11 mouse cellular contexts compared by ENCODE assay signal in genomic region chr1:160935551-160935950, GRCm38 (mm10). TPM values are rescaled to one million over a fixed set of nuclear protein-coding genes. Genes with fewer than 3 reads are reported as not detected.
DNase-seq lines count a peak whose midpoint lies in the region; ATAC-seq and TF ChIP-seq lines count a peak whose summit lies in the region.
"Had no signal": no experiment of that assay in that cellular context is flagged by ENCODE, and none has a peak within 500 bp of the region (broad histone marks: within the 10 kb centered on the region; RNA-seq: fewer than 3 reads in every experiment).

No protein-coding gene starts in this region.

- no peaks in the 10 kb centered on the region for H3K27me3 ChIP-seq in midbrain, embryonic 14.5 days (ENCODE audit: control insufficient read depth, insufficient read depth, low read length)
- no peaks in the 10 kb centered on the region for H3K27me3 ChIP-seq in midbrain, embryonic 11.5 days (ENCODE audit: control insufficient read depth, insufficient read depth, low read length)
- H3K27me3 ChIP-seq: heart, embryonic 15.5 days; kidney, embryonic 15.5 days; limb, embryonic 12.5 days had no signal

- peaks cover 39% of the 10 kb centered on the region for H3K36me3 ChIP-seq in midbrain, embryonic 14.5 days (ENCODE audit: control insufficient read depth, insufficient read depth, low read length)
- peaks cover 1% of the 10 kb centered on the region; the same call in 1 of the 2 replicates for H3K36me3 ChIP-seq in midbrain, embryonic 11.5 days (ENCODE audit: control insufficient read depth, insufficient read depth, low read length)

- H3K27ac ChIP-seq in midbrain, embryonic 14.5 days (replicated peaks; ENCODE audit: low read depth, low read length): no peak overlapping the region
- H3K27ac ChIP-seq in midbrain, embryonic 11.5 days (ENCODE audit: low read depth, low read length): no peak overlapping the region
- no peak overlapping the region for H3K27ac ChIP-seq in cortical plate, adult 2 months (ENCODE audit: insufficient read depth, low read length)
- H3K27ac ChIP-seq: heart, embryonic 15.5 days; kidney, embryonic 15.5 days; limb, embryonic 12.5 days had no signal

- 94% methylated on average over 6 of the region's 6 CpGs for WGBS in midbrain, embryonic 14.5 days
- WGBS in midbrain, embryonic 11.5 days: 98% methylated on average over 6 of the region's 6 CpGs

- no peak for TF ChIP-seq POLR2A in cortical plate, adult 2 months (IDR thresholded peaks at IDR 0.05; ENCODE audit: extremely low read depth, insufficient read depth, low read length)

- peak; percentile 25; the same call in 1 of the 2 replicates for TF ChIP-seq CTCF in cortical plate, adult 2 months (IDR thresholded peaks at IDR 0.05; ENCODE audit: extremely low read depth, insufficient read depth, low read length)

- H3K4me1 ChIP-seq in midbrain, embryonic 14.5 days (ENCODE audit: control insufficient read depth, insufficient read depth, low read length): no peaks in the 10 kb centered on the region
- H3K4me1 ChIP-seq in midbrain, embryonic 11.5 days (ENCODE audit: control insufficient read depth, insufficient read depth, low read length): no peaks in the 10 kb centered on the region
- no peaks in the 10 kb centered on the region for H3K4me1 ChIP-seq in cortical plate, adult 2 months (ENCODE audit: control insufficient read depth, insufficient read depth, low read length)
- H3K4me1 ChIP-seq: kidney, embryonic 15.5 days; limb, embryonic 12.5 days had no signal

- ATAC-seq in midbrain, embryonic 14.5 days (ENCODE audit: low FRiP score, low TSS enrichment): no peak
- ATAC-seq in midbrain, embryonic 11.5 days (ENCODE audit: low FRiP score): no peak

- peak; percentile 15 for DNase-seq in kidney, adult 9 months
- DNase-seq in kidney, adult 18-20 months: no peak
- peak; percentile 30 for DNase-seq in midbrain, embryonic 14.5 days
- no peak for DNase-seq in midbrain, embryonic 11.5 days (ENCODE audit: low spot score, missing footprints)
- no peak for DNase-seq in embryo, embryonic 10 days (ENCODE audit: low spot score)
- DNase-seq in spleen, postnatal 4 days (ENCODE audit: low spot score in 2 of 2): no peak
- DNase-seq: thymus, adult 18-20 months had no signal

- H3K4me3 ChIP-seq in midbrain, embryonic 14.5 days (replicated peaks; ENCODE audit: low read depth, low read length): no peak overlapping the region
- H3K4me3 ChIP-seq in midbrain, embryonic 11.5 days (ENCODE audit: low read depth, low read length): no peak overlapping the region
- H3K4me3 ChIP-seq in cortical plate, adult 2 months (ENCODE audit: insufficient read depth, low read length): no peak overlapping the region
- H3K4me3 ChIP-seq: heart, embryonic 15.5 days; kidney, embryonic 15.5 days; limb, embryonic 12.5 days had no signal

- H3K9ac ChIP-seq in midbrain, embryonic 14.5 days (replicated peaks; ENCODE audit: low read length): no peak overlapping the region
- no peak overlapping the region for H3K9ac ChIP-seq in midbrain, embryonic 11.5 days (ENCODE audit: low read length)
- H3K9ac ChIP-seq: heart, embryonic 15.5 days; kidney, embryonic 15.5 days; limb, embryonic 12.5 days had no signal

- no peak overlapping the region for H3K4me2 ChIP-seq in midbrain, embryonic 14.5 days (ENCODE audit: low read length)
- H3K4me2 ChIP-seq in midbrain, embryonic 11.5 days: no peak overlapping the region
- H3K4me2 ChIP-seq: heart, embryonic 15.5 days; kidney, embryonic 15.5 days; limb, embryonic 12.5 days had no signal

- H3K9me3 ChIP-seq in midbrain, embryonic 14.5 days (ENCODE audit: control insufficient read depth, low read length): no peaks in the 10 kb centered on the region
- H3K9me3 ChIP-seq in midbrain, embryonic 11.5 days (ENCODE audit: control insufficient read depth, low read length): no peaks in the 10 kb centered on the region
- H3K9me3 ChIP-seq: heart, embryonic 15.5 days; kidney, embryonic 15.5 days; limb, embryonic 12.5 days had no signal

RNA-seq across cellular contexts. Expression of gene Rc3h1, which starts 29.3 kb away (rescaled TPM):
- 10.7 and 13.2 TPM in 2 replicates for polyA plus RNA-seq in midbrain, embryonic 14.5 days (2014; fragmentation: Nextera tagmentation; extraction: Ambion mirVana)
- 8.6 and 8.8 TPM in 2 replicates for polyA plus RNA-seq in midbrain, embryonic 11.5 days (2014; fragmentation: Nextera tagmentation; extraction: Ambion mirVana)
- 9.9 and 10.8 TPM in 2 replicates for polyA plus RNA-seq in cortical plate, adult 2 months (2012; rRNA removed)

RNA-seq across cellular contexts. Expression of gene Serpinc1, which starts 42.8 kb away (rescaled TPM):
- 2.9 and 3.1 TPM in 2 replicates for polyA plus RNA-seq in midbrain, embryonic 14.5 days (2014; fragmentation: Nextera tagmentation; extraction: Ambion mirVana)
- polyA plus RNA-seq in midbrain, embryonic 11.5 days (2014; fragmentation: Nextera tagmentation; extraction: Ambion mirVana): 1.4 and 1.9 TPM in 2 replicates
- polyA plus RNA-seq in cortical plate, adult 2 months (2012; rRNA removed): 0.08 and 0.19 TPM in 2 replicates

Comparison
In these comparisons a context has a peak if more than half of its experiments do, and no peak if none do; other contexts are left out.
1. DNase-seq: peak in kidney, adult 9 months (single experiment) and midbrain, embryonic 14.5 days (single experiment); none in kidney, adult 18-20 months (single experiment), midbrain, embryonic 11.5 days (single experiment), embryo, embryonic 10 days (single experiment) and spleen, postnatal 4 days (0 of 2).